Mouse (Mus musculus) hindbrain, embryonic 14.5 days (tissue): ENCODE measurements around the gene Pmf1. TPM values are rescaled to one million over a fixed set of nuclear protein-coding genes. Genes with fewer than 3 reads are reported as not detected.

ENCODE experiments used
- ATAC-seq: fragments of 200-750 bp; cut with Nextera tagmentation; 2 replicates; pipeline ENCODE4 v1.8.0; 2017; ENCODE audit warnings: moderate number of reproducible peaks, mild to moderate bottlenecking, moderate TSS enrichment, moderate library complexity; ENCODE audit not compliant: low FRiP score
- DNase-seq: peaks from one replicate; pipeline ENCODE4 v3.0.0-alpha.2; 2015; ENCODE audit warnings: low spot score
- H3K27ac ChIP-seq: fragments of 300-500 bp; sonication (generic); 2 replicates; pipeline ENCODE4 v1.5.1; 2014; ENCODE audit warnings: mild to moderate bottlenecking, moderate library complexity
- H3K27me3 ChIP-seq: fragments of 300-500 bp; sonication (generic); 2 replicates; pipeline ENCODE4 v1.6.1; 2014; ENCODE audit warnings: mild to moderate bottlenecking, low read length, mixed read lengths; ENCODE audit not compliant: control insufficient read depth, insufficient read depth
- H3K36me3 ChIP-seq: fragments of 300-500 bp; sonication (generic); replicated peaks from 2 replicates; pipeline ENCODE4 v1.6.1; 2014; ENCODE audit not compliant: control insufficient read depth, insufficient read depth
- H3K4me1 ChIP-seq: fragments of 300-500 bp; sonication (generic); replicated peaks from 2 replicates; pipeline ENCODE4 v1.6.1; 2014; ENCODE audit warnings: antibody characterized with exemption, low read length, mixed read lengths; ENCODE audit not compliant: control insufficient read depth, insufficient read depth
- H3K4me2 ChIP-seq: fragments of 300-500 bp; sonication (generic); replicated peaks from 2 replicates; pipeline ENCODE4 v1.6.1; 2014; ENCODE audit warnings: mild to moderate bottlenecking, moderate library complexity
- H3K4me3 ChIP-seq: fragments of 300-500 bp; sonication (generic); replicated peaks from 2 replicates; pipeline ENCODE4 v1.5.1; 2014; ENCODE audit warnings: mild to moderate bottlenecking, low read length
- H3K9ac ChIP-seq: fragments of 300-500 bp; sonication (generic); 2 replicates; pipeline ENCODE4 v1.6.1; 2014
- H3K9me3 ChIP-seq: fragments of 300-500 bp; sonication (generic); 2 replicates; pipeline ENCODE4 v1.6.1; 2016; ENCODE audit warnings: low read length; ENCODE audit not compliant: control insufficient read depth
- WGBS: fragments of 180-500 bp; shearing (Covaris S2); extraction: QIAGEN DNeasy Blood & Tissue Kit; methylation state at CpG from one replicate; pipeline ENCODE4 v1.1.7; 2014; 5-methylcytosine and 5-hydroxymethylcytosine counted together
- polyA plus RNA-seq: library from polyadenylated mRNA; unstranded; fragments of >200 nt; fragmentation: Nextera tagmentation; extraction: Ambion mirVana; gene quantifications from 2 replicates; pipeline ENCODE4 v1.2.1, GENCODE M21; 2014

Gene Pmf1
- polyA plus RNA-seq, 1 experiment from 2014 or later, result 26.0 TPM

- H3K27ac ChIP-seq, result no peak overlapping the region
- H3K4me3 ChIP-seq, result peak overlapping the region; percentile 56; the same call in 1 of the 2 replicates
- peaks cover 30% of the 10 kb centered on the region for H3K36me3 ChIP-seq
- WGBS, result 75% methylated on average over 5 of the region's 5 CpGs
- no peaks in the 10 kb centered on the region for H3K27me3 ChIP-seq
- H3K9ac ChIP-seq, result peak overlapping the region; percentile 77; the same call in 1 of the 2 replicates
- H3K4me2 ChIP-seq, result peak overlapping the region; percentile 73
- DNase-seq (no peak), ATAC-seq (no peak)
- H3K9me3 ChIP-seq, result no peaks in the 10 kb centered on the region
- peaks cover 12% of the 10 kb centered on the region for H3K4me1 ChIP-seq
Measured at GRCm38 (mm10) chr3:88408953-88409352, 1.2 kb downstream of the Pmf1 start.

- peaks cover 17% of the 10 kb centered on the region for H3K36me3 ChIP-seq
- no peak overlapping the region for H3K4me2 ChIP-seq
- H3K4me1 ChIP-seq, result peaks cover 12% of the 10 kb centered on the region
- H3K27me3 ChIP-seq, result no peaks in the 10 kb centered on the region
- H3K9ac ChIP-seq, result no peak overlapping the region
- ATAC-seq (no peak), DNase-seq (no peak)
- WGBS, result 63% methylated on average over 7 of the region's 7 CpGs
- H3K27ac ChIP-seq, result no peak overlapping the region
- H3K4me3 ChIP-seq, result no peak overlapping the region
- H3K9me3 ChIP-seq, result no peaks in the 10 kb centered on the region
Measured at GRCm38 (mm10) chr3:88407529-88407928, 2.6 kb downstream of the Pmf1 start.

GRCm38 (mm10) chr3:88407090-88407489 lies 3.0 kb downstream of the Pmf1 start:
- Histone ChIP-seq H3K9me3 (no peaks in the 10 kb centered on the region), H3K36me3 (peaks cover 13% of the 10 kb centered on the region), H3K9ac (no peak overlapping the region), H3K4me1 (peaks cover 12% of the 10 kb centered on the region), H3K27me3 (no peaks in the 10 kb centered on the region), H3K4me3 (no peak overlapping the region), H3K27ac (no peak overlapping the region), H3K4me2 (no peak overlapping the region)
- 4% methylated on average over 2 of the region's 2 CpGs for WGBS
- peak; percentile 46 for ATAC-seq
- peak; percentile 91 for DNase-seq

GRCm38 (mm10) chr3:88403522-88404230 lies 6.5 kb downstream of the Pmf1 start:
- Histone ChIP-seq H3K9me3 (no peaks in the 10 kb centered on the region), H3K9ac (no peak overlapping the region), H3K27me3 (no peaks in the 10 kb centered on the region), H3K4me3 (no peak overlapping the region), H3K27ac (no peak overlapping the region), H3K36me3 (0 out of 2 replicates have a peak, but pooled peaks cover 3% of the 10 kb centered on the region), H3K4me1 (0 out of 2 replicates have a peak, but pooled peaks cover under 1% of the 10 kb centered on the region), H3K4me2 (no peak overlapping the region)
- no peak for ATAC-seq
- no peak for DNase-seq
- 94% methylated on average over 10 of the region's 10 CpGs for WGBS

GRCm38 (mm10) chr3:88398666-88399065 lies 11.5 kb downstream of the Pmf1 start:
- H3K9ac ChIP-seq, result no peak overlapping the region
- H3K4me3 ChIP-seq, result no peak overlapping the region
- no peaks in the 10 kb centered on the region for H3K9me3 ChIP-seq
- 0 out of 2 replicates have a peak, but pooled peaks cover 3% of the 10 kb centered on the region for H3K36me3 ChIP-seq
- H3K27ac ChIP-seq, result no peak overlapping the region
- no peaks in the 10 kb centered on the region for H3K27me3 ChIP-seq
- WGBS, result 65% methylated on average over 2 of the region's 2 CpGs
- H3K4me2 ChIP-seq, result no peak overlapping the region
- H3K4me1 ChIP-seq, result 0 out of 2 replicates have a peak, but pooled peaks cover 2% of the 10 kb centered on the region
- no peak for DNase-seq
- no peak for ATAC-seq

GRCm38 (mm10) chr3:88395742-88396141 lies 14.4 kb downstream of the Pmf1 start:
- Histone ChIP-seq H3K4me1 (0 out of 2 replicates have a peak, but pooled peaks cover 2% of the 10 kb centered on the region), H3K4me2 (no peak overlapping the region), H3K36me3 (no peaks in the 10 kb centered on the region), H3K4me3 (no peak overlapping the region), H3K27me3 (no peaks in the 10 kb centered on the region), H3K9me3 (no peaks in the 10 kb centered on the region), H3K27ac (no peak overlapping the region), H3K9ac (no peak overlapping the region)
- ATAC-seq (no peak), DNase-seq (no peak)
- 94% methylated on average over 8 of the region's 8 CpGs for WGBS

GRCm38 (mm10) chr3:88395288-88395687 lies 14.8 kb downstream of the Pmf1 start:
- DNase-seq (no peak), ATAC-seq (no peak)
- 96% methylated on average over 6 of the region's 6 CpGs for WGBS
- Histone ChIP-seq H3K36me3 (no peaks in the 10 kb centered on the region), H3K4me1 (0 out of 2 replicates have a peak, but pooled peaks cover 2% of the 10 kb centered on the region), H3K27ac (no peak overlapping the region), H3K9me3 (no peaks in the 10 kb centered on the region), H3K27me3 (no peaks in the 10 kb centered on the region), H3K4me2 (no peak overlapping the region), H3K4me3 (no peak overlapping the region), H3K9ac (no peak overlapping the region)

GRCm38 (mm10) chr3:88393776-88394375 lies 16.3 kb downstream of the Pmf1 start:
- H3K9ac ChIP-seq, result no peak overlapping the region
- 0 out of 2 replicates have a peak, but pooled peaks cover 2% of the 10 kb centered on the region for H3K4me1 ChIP-seq
- no peaks in the 10 kb centered on the region for H3K9me3 ChIP-seq
- no peaks in the 10 kb centered on the region for H3K27me3 ChIP-seq
- DNase-seq (no peak), ATAC-seq (no peak)
- WGBS, result 94% methylated on average over 9 of the region's 9 CpGs
- H3K4me3 ChIP-seq, result no peak overlapping the region
- no peaks in the 10 kb centered on the region for H3K36me3 ChIP-seq
- H3K27ac ChIP-seq, result no peak overlapping the region
- no peak overlapping the region for H3K4me2 ChIP-seq

- no peaks in the 10 kb centered on the region for H3K27me3 ChIP-seq
- DNase-seq, result no peak
- WGBS, result 81% methylated on average over 5 of the region's 5 CpGs
Measured at GRCm38 (mm10) chr3:88384364-88384763, 25.8 kb downstream of the Pmf1 start, which contains the start of gene Bglap. TSS of gene Bglap (minus strand) at chr3:88384464.

More at GRCm38 (mm10) chr3:88384364-88384763, 25.8 kb downstream of the Pmf1 start, which contains the start of gene Bglap:
- H3K4me2 ChIP-seq, result no peak within 1 kb of the TSS
- no peak within 1 kb of the TSS for H3K9ac ChIP-seq
- H3K4me3 ChIP-seq, result no peak within 1 kb of the TSS
- ATAC-seq, result no peak
- H3K4me1 ChIP-seq, result no peaks in the 10 kb centered on the region
- H3K27ac ChIP-seq, result no peak within 1 kb of the TSS
- no peaks in the 10 kb centered on the region for H3K9me3 ChIP-seq
- no peaks in the 10 kb centered on the region for H3K36me3 ChIP-seq
